Mouse (Mus musculus): ENCODE data around the gene Zfp599.
"Not testable (repeated sequence)": the region's sequence is repeated elsewhere in the genome, so short reads cannot be mapped to it uniquely, and the experiment has no call there.

Gene Zfp599

GRCm38 (mm10) chr9:22259184-22260091 is at the start of gene Zfp599:
TSS of gene Zfp599 (minus strand) at chr9:22259895.
- peak; percentile 76 for DNase-seq (ENCODE audit: low spot score)

DNA sequence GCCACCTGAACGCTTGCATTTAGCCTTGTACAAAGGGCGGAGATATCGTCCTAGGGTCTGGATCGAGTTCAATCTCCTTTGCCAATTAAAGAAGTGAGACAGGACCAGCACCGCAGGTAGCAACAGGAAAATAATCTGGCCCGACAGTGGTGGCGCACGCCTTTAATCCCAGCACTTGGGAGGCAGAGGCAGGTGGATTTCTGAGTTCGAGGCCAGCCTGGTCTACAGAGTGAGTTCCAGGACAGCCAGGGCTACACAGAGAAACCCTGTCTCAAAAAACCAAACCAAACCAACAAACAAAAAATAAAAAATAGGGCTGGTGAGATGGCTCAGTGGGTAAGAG is 48.2 kb upstream of the Zfp599 start:
- not testable (repeated sequence) for DNase-seq (ENCODE audit: low spot score)

GRCm38 (mm10) chr9:22307156-22307919 is 47.6 kb upstream of the Zfp599 start, which contains the start of gene Zfp810:
TSS of gene Zfp810 (minus strand) at chr9:22307648.
- peak; percentile 95 for DNase-seq (ENCODE audit: low spot score)

- DNase-seq (ENCODE audit: low spot score): peak; percentile 30
These were observed 47.0 kb upstream of the Zfp599 start for GRCm38 (mm10) chr9:22306726-22307125.

- DNase-seq (ENCODE audit: low spot score): no peak
These were observed 42.5 kb upstream of the Zfp599 start for GRCm38 (mm10) chr9:22302199-22302598.

DNA sequence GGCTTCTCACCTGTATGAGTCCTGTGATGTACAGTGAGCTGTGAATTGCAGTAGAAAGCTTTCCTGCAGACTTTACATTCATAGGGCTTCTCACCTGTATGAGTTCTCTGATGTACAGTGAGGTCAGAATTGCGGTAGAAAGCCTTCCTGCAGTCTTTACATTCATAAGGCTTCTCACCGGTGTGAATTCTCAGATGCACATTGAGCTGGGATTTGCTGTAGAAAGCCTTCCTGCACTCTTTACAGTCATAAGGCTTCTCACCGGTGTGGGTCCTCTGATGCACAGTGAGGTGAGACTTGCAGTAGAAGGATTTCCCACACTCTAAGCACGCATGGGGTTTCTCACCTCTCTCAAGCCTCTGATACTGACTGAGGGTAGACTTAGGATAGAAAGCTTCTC is 19.0 kb upstream of the Zfp599 start:
- DNase-seq (ENCODE audit: low spot score): no peak

- DNase-seq (ENCODE audit: low spot score): no peak
These were observed 9.2 kb upstream of the Zfp599 start for GRCm38 (mm10) chr9:22268886-22269285.

GRCm38 (mm10) chr9:22262611-22263010 is 2.9 kb upstream of the Zfp599 start:
- DNase-seq (ENCODE audit: low spot score): no peak

DNA sequence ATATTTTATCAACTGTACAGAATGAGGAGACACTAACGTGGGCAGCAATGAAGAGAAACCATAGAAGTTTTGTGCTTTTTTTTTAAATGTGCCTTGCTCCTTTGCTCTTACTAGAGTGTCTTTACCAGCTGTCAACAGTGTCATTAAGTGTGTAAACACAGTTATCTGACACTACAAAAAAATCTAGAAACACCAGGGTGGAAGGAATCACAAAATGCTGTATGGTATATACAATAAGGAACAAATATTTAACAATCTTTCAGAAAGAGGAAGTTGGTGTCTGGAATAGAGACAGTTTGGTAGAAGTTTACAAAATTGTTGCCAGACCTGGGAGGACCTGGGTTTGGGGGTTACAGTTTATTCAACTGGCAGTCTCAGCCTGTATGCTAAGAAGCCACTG is 1.9 kb upstream of the Zfp599 start:
- DNase-seq (ENCODE audit: low spot score): no peak

- no peak for DNase-seq (ENCODE audit: low spot score)
These were observed 362 bp upstream of the Zfp599 start for GRCm38 (mm10) chr9:22260092-22260422.

- DNase-seq (ENCODE audit: low spot score): no peak
These were observed 911 bp downstream of the Zfp599 start for GRCm38 (mm10) chr9:22258784-22259183.

DNA sequence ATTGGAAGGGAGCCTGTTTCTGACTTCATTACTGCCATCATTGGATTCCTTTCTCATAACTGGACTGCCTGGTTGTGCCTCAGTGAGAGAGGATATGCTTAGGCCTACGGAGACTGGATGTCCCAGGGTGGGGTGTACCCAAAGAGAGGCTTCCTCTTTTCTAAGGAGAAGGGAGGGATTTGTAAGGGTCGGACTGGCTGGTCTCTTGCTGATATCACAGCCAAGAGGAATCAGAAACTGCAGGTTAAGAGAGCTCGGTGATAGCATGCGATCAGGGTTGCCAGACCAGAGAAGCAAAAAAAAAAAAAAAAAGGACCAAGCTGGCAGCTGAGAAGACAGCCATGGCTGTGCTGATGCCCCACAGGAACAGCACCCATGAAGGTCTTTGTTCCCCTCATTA is 3.1 kb downstream of the Zfp599 start:
- no peak for DNase-seq (ENCODE audit: low spot score)

DNA sequence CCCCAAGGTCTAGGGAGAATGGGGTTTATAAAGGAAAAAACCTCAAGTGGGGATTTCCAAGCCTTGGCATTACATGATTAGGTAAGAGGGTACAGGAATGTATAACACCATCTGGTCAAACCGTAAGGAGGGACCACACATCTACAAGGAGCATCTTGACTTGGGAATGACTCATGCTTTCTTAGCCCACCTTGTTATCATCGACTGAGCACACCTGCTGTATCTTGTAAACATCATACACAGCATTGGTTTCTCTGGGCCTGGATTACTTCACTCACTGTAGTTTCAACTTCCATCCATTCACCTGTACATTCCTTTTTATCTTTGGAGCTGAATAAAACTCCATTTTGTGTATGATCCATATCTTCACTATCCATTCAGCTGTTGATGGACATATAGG is 15.5 kb downstream of the Zfp599 start:
- DNase-seq (ENCODE audit: low spot score): no peak

- no peak for DNase-seq (ENCODE audit: low spot score)
These were observed 19.7 kb downstream of the Zfp599 start for GRCm38 (mm10) chr9:22240001-22240400.

GRCm38 (mm10) chr9:22230556-22230955 is 29.1 kb downstream of the Zfp599 start:
- no peak for DNase-seq (ENCODE audit: low spot score)

DNA sequence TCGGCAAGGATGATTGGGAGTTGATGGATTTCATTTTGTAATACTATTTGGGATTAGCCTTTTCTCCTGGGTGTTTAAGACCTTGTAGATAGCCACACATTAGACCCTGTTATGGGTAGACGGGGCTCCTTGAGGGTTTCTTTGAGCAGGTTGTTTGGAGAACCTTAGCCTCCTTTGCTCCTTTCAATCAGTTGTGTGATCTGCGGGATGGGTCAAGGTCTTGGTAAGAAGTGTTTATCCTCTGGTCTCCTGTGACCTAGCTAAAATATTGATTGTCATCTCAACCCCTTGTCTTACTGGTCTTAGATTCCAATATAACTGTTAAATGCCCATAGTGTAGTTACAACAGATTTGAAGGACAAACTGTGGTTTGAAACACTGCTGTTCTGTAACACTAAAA is 29.6 kb downstream of the Zfp599 start:
- DNase-seq (ENCODE audit: low spot score): no peak

GRCm38 (mm10) chr9:22229386-22230026 is 30.2 kb downstream of the Zfp599 start:
- no peak for DNase-seq (ENCODE audit: low spot score)

DNA sequence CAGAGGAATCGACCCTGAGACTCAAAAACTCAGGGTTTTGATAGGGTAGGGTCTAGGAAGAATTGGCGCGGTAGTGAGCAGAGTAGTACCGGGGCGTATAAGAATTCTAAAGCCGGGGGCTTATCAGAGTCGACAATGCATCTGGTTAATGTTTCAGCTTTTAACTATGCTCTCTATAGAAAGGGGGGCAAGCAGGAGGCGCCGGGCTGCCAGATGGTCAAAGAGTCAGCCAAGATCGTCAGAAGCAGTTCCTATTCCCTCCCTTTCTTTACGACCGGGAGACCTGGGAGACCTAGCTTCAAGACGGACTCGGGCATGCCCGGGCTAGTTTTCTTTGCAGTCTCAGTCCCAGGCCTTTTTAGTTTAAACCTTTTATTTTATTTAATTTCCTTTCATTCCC is 32.8 kb downstream of the Zfp599 start:
- DNase-seq (ENCODE audit: low spot score): no peak

GRCm38 (mm10) chr9:22226389-22226673 is 33.4 kb downstream of the Zfp599 start:
- not testable (repeated sequence) for DNase-seq (ENCODE audit: low spot score)

- peak; percentile 100 for DNase-seq (ENCODE audit: low spot score)
These were observed 33.9 kb downstream of the Zfp599 start, which contains the start of gene Zfp809 for GRCm38 (mm10) chr9:22225581-22226388. TSS of gene Zfp809 (plus strand) at chr9:22225714.

GRCm38 (mm10) chr9:22224536-22225503 is 34.9 kb downstream of the Zfp599 start:
- DNase-seq (ENCODE audit: low spot score): peak; percentile 51
